In genomic region chr6:80265746-80266145, GRCm38 (mm10) we compare ENCODE assay signal across 29 mouse cellular contexts.
"Had no signal": no experiment of that assay in that cellular context is flagged by ENCODE, and none has a peak within 500 bp of the region (broad histone marks: within the 10 kb centered on the region; RNA-seq: fewer than 3 reads in every experiment).

No protein-coding gene starts in this region.

- H3K4me3 ChIP-seq: left cerebral cortex, adult 2 months; limb, embryonic 10.5 days; limb, embryonic 12.5 days; limb, embryonic 13.5 days; limb, embryonic 15.5 days; liver, embryonic 12.5 days; liver, embryonic 13.5 days; liver, embryonic 15.5 days; megakaryocyte, embryonic 14.5 days; midbrain, embryonic 10.5 days; midbrain, embryonic 12.5 days; midbrain, embryonic 13.5 days; midbrain, embryonic 15.5 days; myocyte; neural tube, embryonic 12.5 days had no signal

- H3K9me3 ChIP-seq: limb, embryonic 10.5 days; limb, embryonic 12.5 days; limb, embryonic 13.5 days; limb, embryonic 15.5 days; liver, embryonic 12.5 days; liver, embryonic 13.5 days; liver, embryonic 15.5 days; megakaryocyte, embryonic 14.5 days; midbrain, embryonic 10.5 days; midbrain, embryonic 12.5 days; midbrain, embryonic 13.5 days; midbrain, embryonic 15.5 days; neural tube, embryonic 12.5 days had no signal

- H3K4me2 ChIP-seq: limb, embryonic 12.5 days; limb, embryonic 13.5 days; limb, embryonic 15.5 days; liver, embryonic 11.5 days; liver, embryonic 12.5 days; liver, embryonic 13.5 days; liver, embryonic 15.5 days; midbrain, embryonic 11.5 days; midbrain, embryonic 12.5 days; midbrain, embryonic 13.5 days; midbrain, embryonic 15.5 days; neural tube, embryonic 12.5 days had no signal

- H3K4me1 ChIP-seq: limb, embryonic 10.5 days; limb, embryonic 12.5 days; limb, embryonic 15.5 days; liver, embryonic 12.5 days; liver, embryonic 13.5 days; liver, embryonic 15.5 days; megakaryocyte, embryonic 14.5 days; midbrain, embryonic 10.5 days; midbrain, embryonic 12.5 days; midbrain, embryonic 13.5 days; midbrain, embryonic 15.5 days; neural tube, embryonic 12.5 days had no signal

- ATAC-seq: liver, embryonic 12.5 days; liver, postnatal 0 days; midbrain, embryonic 13.5 days; midbrain, embryonic 15.5 days; midbrain, embryonic 16.5 days had no signal

- H3K9ac ChIP-seq: limb, embryonic 12.5 days; limb, embryonic 13.5 days; limb, embryonic 15.5 days; liver, embryonic 12.5 days; liver, embryonic 13.5 days; liver, embryonic 14.5 days; liver, embryonic 15.5 days; liver, postnatal 0 days; midbrain, embryonic 12.5 days; midbrain, embryonic 13.5 days; midbrain, embryonic 15.5 days; neural tube, embryonic 12.5 days had no signal

- DNase-seq: left cerebral cortex, postnatal 4 days; liver; liver, embryonic 13.5 days; liver, postnatal 0 days; lung, adult 2 months; lung, postnatal 10 days; lung, postnatal 14 days; lung, postnatal 36 days; lung, postnatal 4 days; midbrain, embryonic 14.5 days had no signal

- H3K27me3 ChIP-seq: limb, embryonic 12.5 days; limb, embryonic 13.5 days; limb, embryonic 15.5 days; liver, embryonic 12.5 days; liver, embryonic 13.5 days; liver, embryonic 15.5 days; megakaryocyte, embryonic 14.5 days; midbrain, embryonic 12.5 days; midbrain, embryonic 13.5 days; midbrain, embryonic 15.5 days; neural tube, embryonic 12.5 days had no signal

- H3K27ac ChIP-seq: left cerebral cortex, adult 2 months; limb, embryonic 10.5 days; limb, embryonic 12.5 days; limb, embryonic 13.5 days; limb, embryonic 15.5 days; liver, embryonic 12.5 days; liver, embryonic 13.5 days; liver, embryonic 14.5 days; liver, embryonic 15.5 days; macrophage; midbrain, embryonic 10.5 days; midbrain, embryonic 12.5 days; midbrain, embryonic 13.5 days; midbrain, embryonic 15.5 days; neural tube, embryonic 12.5 days had no signal

- H3K36me3 ChIP-seq: limb, embryonic 10.5 days; limb, embryonic 12.5 days; limb, embryonic 13.5 days; limb, embryonic 15.5 days; liver, embryonic 12.5 days; liver, embryonic 13.5 days; liver, embryonic 15.5 days; midbrain, embryonic 10.5 days; midbrain, embryonic 12.5 days; midbrain, embryonic 13.5 days; midbrain, embryonic 15.5 days; neural tube, embryonic 12.5 days had no signal
